Mouse (Mus musculus) inflammation-experienced regulatory T-cells, adult 6 months (primary cell): ENCODE measurements around the gene Shq1. TPM values are rescaled to one million over a fixed set of nuclear protein-coding genes. Genes with fewer than 3 reads are reported as not detected.

Experiments
- ATAC-seq: one replicate; pipeline ENCODE4 v1.8.0; 2017
- polyA plus RNA-seq, 3 experiments: library from polyadenylated mRNA; unstranded; fragments of 100-300 nt; shearing (Covaris generic); gene quantifications; one replicate each; pipeline ENCODE4 v1.2.1; 2017

The Shq1 gene
- polyA plus RNA-seq, 3 experiments from 2014 or later: 6.7 to 8.2 (median 7.8) TPM

GRCm38 (mm10) chr6:100527972-100528371 is 143.0 kb downstream of the Shq1 start:
- ATAC-seq: no peak

DNA sequence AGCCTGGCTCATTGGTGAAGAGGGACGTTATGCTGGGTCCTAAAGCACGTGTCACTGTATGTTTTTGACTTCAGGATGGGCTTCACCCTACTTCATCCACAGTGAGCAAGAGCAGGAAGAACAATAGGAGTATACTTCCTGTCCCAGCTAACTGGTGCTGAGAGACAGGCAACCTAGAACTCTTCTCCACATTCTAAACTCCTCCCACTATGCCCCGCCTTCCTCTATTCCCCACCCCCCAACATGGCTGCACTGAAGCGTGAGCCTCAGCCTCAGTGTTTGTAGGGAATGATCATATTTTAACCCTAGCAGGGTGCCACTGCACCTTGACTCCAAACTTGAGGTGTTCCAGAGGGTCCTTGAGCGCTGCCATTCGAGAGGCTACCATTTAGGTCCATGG is 143.8 kb downstream of the Shq1 start:
- no peak for ATAC-seq

DNA sequence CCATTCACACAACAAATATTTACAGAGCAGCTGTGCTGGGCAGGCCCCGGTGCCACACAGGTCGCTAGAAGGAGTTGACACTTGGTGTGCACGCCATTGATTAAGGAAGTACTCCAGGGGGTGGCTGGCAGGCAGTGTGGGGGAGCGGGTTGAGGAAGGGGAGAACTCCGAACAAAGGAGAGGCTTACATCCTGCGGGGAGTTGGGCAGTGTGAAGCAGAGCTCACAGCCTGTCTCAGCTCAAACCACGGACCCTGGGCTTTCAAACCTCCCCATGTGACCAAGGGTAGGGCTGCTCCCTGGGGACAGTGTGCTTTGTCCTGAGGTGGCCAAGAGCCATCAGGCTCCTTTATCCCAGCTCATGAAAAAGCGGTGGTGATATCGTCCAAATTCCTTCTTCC is 144.9 kb downstream of the Shq1 start:
- no peak for ATAC-seq

GRCm38 (mm10) chr6:100525496-100525895 is 145.5 kb downstream of the Shq1 start:
- ATAC-seq: no peak

DNA sequence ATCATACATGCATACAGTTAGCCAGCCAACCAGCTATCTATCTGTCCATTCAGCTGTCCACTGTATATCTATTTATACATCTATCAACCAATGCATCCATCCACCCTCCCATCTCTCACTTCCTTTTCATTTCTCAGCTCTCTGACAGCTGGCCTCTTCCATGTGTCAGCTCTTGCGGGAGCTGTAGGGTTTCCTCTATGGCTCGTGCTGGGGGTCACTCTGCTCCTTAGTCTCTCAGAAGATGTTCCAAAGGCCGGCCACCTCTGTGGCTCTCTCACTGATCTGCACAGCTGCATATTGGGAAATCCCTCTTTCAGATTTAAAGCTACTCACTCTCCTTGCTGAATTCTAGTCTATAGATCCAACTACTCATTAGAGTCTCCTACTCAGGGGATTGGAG is 148.5 kb downstream of the Shq1 start:
- no peak for ATAC-seq

DNA sequence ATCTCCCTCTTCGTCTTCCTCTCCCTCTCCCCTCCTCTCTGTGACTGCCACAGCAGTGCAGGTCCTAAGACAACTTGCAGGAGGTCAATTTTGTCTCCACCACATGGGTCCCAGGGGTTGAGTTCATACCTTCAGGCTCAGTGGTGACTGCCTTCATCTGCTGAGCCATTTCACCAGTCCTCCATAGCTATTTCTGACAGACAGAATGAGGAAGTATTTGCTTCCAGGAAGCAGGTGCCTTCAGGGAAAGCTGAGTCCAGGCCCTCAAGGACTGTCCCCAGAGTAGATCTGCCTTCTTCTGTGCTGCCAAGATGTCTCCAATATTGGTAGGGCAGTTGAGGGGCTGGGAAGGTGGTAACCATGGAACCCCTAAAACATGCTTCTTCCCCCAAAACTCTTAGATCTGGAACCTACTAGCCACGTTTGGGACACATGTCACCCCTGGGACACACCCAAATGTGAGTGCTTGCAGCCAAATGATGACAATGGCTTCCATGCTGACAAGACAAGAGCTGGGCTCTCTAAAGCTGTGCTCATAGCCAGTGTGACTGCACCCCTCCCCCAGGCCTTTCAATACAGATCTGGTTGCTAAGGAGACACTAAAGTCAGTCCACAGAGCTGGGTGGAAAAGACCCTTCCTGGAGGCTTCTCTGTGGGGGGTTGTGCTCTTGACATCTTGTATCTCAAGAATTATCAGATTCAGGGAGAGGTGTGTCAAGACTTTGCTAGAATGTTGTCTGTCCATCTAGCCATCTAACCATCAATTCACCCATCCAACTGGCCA is 149.2 kb downstream of the Shq1 start:
- ATAC-seq: no peak

DNA sequence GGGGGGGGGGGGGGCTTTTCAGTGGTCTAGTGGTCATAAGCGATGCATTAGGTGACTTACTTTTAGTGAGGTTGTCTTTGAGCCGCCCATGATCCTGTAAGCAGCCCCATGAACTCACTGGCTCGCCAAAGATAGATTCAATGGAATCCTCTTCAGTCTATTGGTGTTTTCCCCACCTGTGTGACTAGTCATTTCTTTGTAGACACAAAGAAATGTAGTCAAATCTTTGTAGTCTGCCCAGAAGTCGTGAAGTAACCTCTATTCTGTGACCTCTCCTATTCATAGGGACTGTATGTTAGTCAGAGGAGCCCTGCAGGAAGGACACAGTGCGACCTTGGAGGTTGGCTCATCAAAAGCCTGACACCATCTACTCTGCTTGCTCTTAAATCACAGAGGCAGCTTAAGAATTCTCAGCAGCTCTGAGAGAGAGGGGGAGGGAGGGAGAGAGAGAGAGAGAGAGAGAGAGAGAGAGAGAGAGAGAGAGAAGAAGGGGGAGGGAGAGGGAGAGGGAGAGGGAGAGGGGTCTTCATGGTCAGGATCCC is 150.3 kb downstream of the Shq1 start:
- ATAC-seq: no peak

DNA sequence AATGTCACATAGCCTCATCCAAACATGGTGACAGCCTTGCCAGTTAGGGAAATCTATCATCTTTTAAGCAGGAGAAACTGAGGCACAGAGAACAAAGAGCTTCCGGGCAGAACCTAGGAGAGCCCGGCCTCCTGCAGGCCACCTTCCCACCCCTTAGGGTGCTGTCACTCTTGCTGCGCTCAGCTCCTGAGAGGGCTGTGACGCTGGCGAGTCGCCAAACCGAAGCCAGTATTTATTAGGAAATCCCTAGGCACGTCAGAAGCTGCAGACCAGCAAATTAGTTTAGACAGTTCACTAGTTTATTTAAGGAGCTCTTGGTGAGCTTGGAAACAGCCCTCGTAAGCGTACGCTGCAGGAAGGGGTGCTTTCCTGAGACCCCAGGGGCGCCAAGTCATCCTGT is 151.1 kb downstream of the Shq1 start:
- ATAC-seq: no peak

Other genes starting within 250 kb of the Shq1 start
- under 1 TPM in 1 of 3 experiments, not detected in 2; 0.04 TPM for gene Gxylt2, start 33.6 kb upstream of the Shq1 start, polyA plus RNA-seq
- 10 to 100 TPM; 22.8 to 35.4 (median 30.6) TPM for gene Ppp4r2, start 162.5 kb upstream of the Shq1 start, polyA plus RNA-seq